Comparison of ENCODE assay signal across 12 mouse cellular contexts in the genomic region with DNA sequence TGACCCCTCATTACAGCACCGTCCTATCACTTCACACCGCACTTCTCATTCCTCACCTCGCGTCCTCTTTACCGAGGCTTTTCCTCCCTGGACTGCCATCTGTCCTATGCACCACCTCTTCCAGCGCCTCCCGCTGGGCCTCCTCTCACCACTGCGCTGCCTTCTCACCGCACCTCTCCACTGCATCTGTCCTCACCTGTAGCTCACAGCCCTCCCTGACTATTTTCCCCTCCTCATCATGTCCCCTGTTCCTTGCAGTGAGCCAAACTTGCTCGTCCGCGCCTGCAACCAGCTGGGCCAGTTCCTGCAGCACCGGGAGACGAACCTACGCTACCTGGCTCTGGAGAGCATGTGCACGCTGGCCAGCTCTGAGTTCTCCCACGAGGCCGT. TPM values are rescaled to one million over a fixed set of nuclear protein-coding genes. Genes with fewer than 3 reads are reported as not detected.
DNase-seq lines count a peak whose midpoint lies in the region; ATAC-seq and TF ChIP-seq lines count a peak whose summit lies in the region.
"Had no signal": no experiment of that assay in that cellular context is flagged by ENCODE, and none has a peak within 500 bp of the region (broad histone marks: within the 10 kb centered on the region; RNA-seq: fewer than 3 reads in every experiment).

No protein-coding gene starts in this region.

- no peak for TF ChIP-seq CTCF in layer of hippocampus, adult 2 months (conservative IDR thresholded peaks at IDR 0.05)

- H3K4me3 ChIP-seq in heart, embryonic 13.5 days = no peak overlapping the region
- H3K4me3 ChIP-seq in heart, embryonic 10.5 days = no peak overlapping the region
- H3K4me3 ChIP-seq in layer of hippocampus, adult 2 months = no peak overlapping the region
- H3K4me3 ChIP-seq in intestine, embryonic 16.5 days (ENCODE audit: low read length) = no peak overlapping the region

- peaks cover 38% of the 10 kb centered on the region for H3K4me1 ChIP-seq in heart, embryonic 13.5 days
- H3K4me1 ChIP-seq in heart, embryonic 10.5 days = peaks cover 25% of the 10 kb centered on the region
- peaks cover 43% of the 10 kb centered on the region for H3K4me1 ChIP-seq in intestine, embryonic 16.5 days (ENCODE audit: control insufficient read depth, insufficient read depth, low read length)

- peak overlapping the region; percentile 34; the same call in 1 of the 2 replicates for H3K9ac ChIP-seq in heart, embryonic 13.5 days
- 0 out of 2 replicates have a peak overlapping the region, but pooled peaks have one; percentile 0 for H3K9ac ChIP-seq in intestine, embryonic 16.5 days (ENCODE audit: low read depth, low read length)
- H3K9ac ChIP-seq: liver, embryonic 14.5 days had no signal

- 64% methylated on average over 18 of the region's 18 CpGs for WGBS in heart, embryonic 13.5 days
- WGBS in heart, embryonic 10.5 days = 86% methylated on average over 18 of the region's 18 CpGs
- WGBS in intestine, embryonic 16.5 days = 74% methylated on average over 18 of the region's 18 CpGs

- peak overlapping the region; percentile 85 for H3K27ac ChIP-seq in heart, embryonic 13.5 days (replicated peaks)
- no peak overlapping the region for H3K27ac ChIP-seq in heart, embryonic 10.5 days
- H3K27ac ChIP-seq in layer of hippocampus, adult 2 months = peak overlapping the region; percentile 3; the same call in 1 of the 2 replicates
- peak overlapping the region; percentile 63 for H3K27ac ChIP-seq in intestine, embryonic 16.5 days (ENCODE audit: low read length)
- H3K27ac ChIP-seq: liver, embryonic 14.5 days had no signal

- no peak overlapping the region for H3K4me2 ChIP-seq in heart, embryonic 13.5 days
- H3K4me2 ChIP-seq in intestine, embryonic 16.5 days (ENCODE audit: low read depth, low read length) = no peak overlapping the region

- peaks cover 84% of the 10 kb centered on the region for H3K36me3 ChIP-seq in heart, embryonic 13.5 days
- peaks cover 82% of the 10 kb centered on the region for H3K36me3 ChIP-seq in heart, embryonic 10.5 days
- H3K36me3 ChIP-seq in intestine, embryonic 16.5 days (ENCODE audit: control insufficient read depth, insufficient read depth, low read length) = peaks cover 23% of the 10 kb centered on the region

- no peaks in the 10 kb centered on the region for H3K9me3 ChIP-seq in heart, embryonic 13.5 days
- H3K9me3 ChIP-seq in heart, embryonic 10.5 days = no peaks in the 10 kb centered on the region
- no peaks in the 10 kb centered on the region for H3K9me3 ChIP-seq in intestine, embryonic 16.5 days (ENCODE audit: control insufficient read depth, low read length)

- H3K27me3 ChIP-seq in heart, embryonic 13.5 days (replicated peaks) = no peaks in the 10 kb centered on the region
- H3K27me3 ChIP-seq in heart, embryonic 10.5 days (ENCODE audit: insufficient read depth, poor library complexity, severe bottlenecking) = no peaks in the 10 kb centered on the region
- H3K27me3 ChIP-seq in intestine, embryonic 16.5 days (replicated peaks; ENCODE audit: control insufficient read depth, insufficient read depth, low read length) = no peaks in the 10 kb centered on the region

- ATAC-seq in heart, embryonic 13.5 days (ENCODE audit: extremely low read depth, insufficient number of reproducible peaks, low FRiP score, low TSS enrichment) = no peak
- no peak for ATAC-seq in intestine, embryonic 16.5 days
- no peak for ATAC-seq in frontal cortex, adult (ENCODE audit: low TSS enrichment)

- DNase-seq in heart, embryonic 10.5 days (ENCODE audit: low spot score) = no peak
- DNase-seq in layer of hippocampus, adult 2 months (ENCODE audit: low spot score in 2 of 2) = no peak
- no peak for DNase-seq in layer of hippocampus, postnatal 25 days (ENCODE audit: extremely low spot score in 1 of 2, low spot score in 1 of 2)
- DNase-seq in cerebellum, adult 8-10 months = peak; percentile 33
- DNase-seq in thymus, postnatal 4 days = no peak

RNA-seq across cellular contexts. Expression of gene Muc6, which starts 42.8 kb away (rescaled TPM):
- polyA plus RNA-seq in heart, embryonic 13.5 days (2015; fragmentation: Nextera tagmentation; extraction: Ambion mirVana) = 0.11 and 0.23 TPM in 2 replicates
- polyA plus RNA-seq in heart, embryonic 10.5 days (2016; fragmentation: Nextera tagmentation; extraction: Ambion mirVana) = 0.09 and 0.13 TPM in 2 replicates
- total RNA-seq in layer of hippocampus, adult 2 months (2021) = not detected
- not detected for total RNA-seq in layer of hippocampus, postnatal 25 days (2021)
- 0.24 and 0.28 TPM in 2 replicates for polyA plus RNA-seq in intestine, embryonic 16.5 days (2015; fragmentation: Nextera tagmentation; extraction: Ambion mirVana)
- total RNA-seq: gastrocnemius, adult 8-10 months; layer of hippocampus, adult 8-10 months; left cerebral cortex, postnatal 25 days had no signal

RNA-seq across cellular contexts. Expression of gene Ap2a2, which starts 50.4 kb away (rescaled TPM):
- polyA plus RNA-seq in heart, embryonic 13.5 days (2015; fragmentation: Nextera tagmentation; extraction: Ambion mirVana) = 50.8 and 54.8 TPM in 2 replicates
- 79.5 and 79.9 TPM in 2 replicates for polyA plus RNA-seq in heart, embryonic 10.5 days (2016; fragmentation: Nextera tagmentation; extraction: Ambion mirVana)
- total RNA-seq in layer of hippocampus, adult 2 months (2021) = 100 to 1,000 TPM; 226 to 243 TPM
- total RNA-seq in layer of hippocampus, postnatal 25 days (2021) = 100 to 1,000 TPM; 238 to 254 TPM
- polyA plus RNA-seq in intestine, embryonic 16.5 days (2015; fragmentation: Nextera tagmentation; extraction: Ambion mirVana) = 89.4 and 103 TPM in 2 replicates
